Mouse (Mus musculus) limb, embryonic 13.5 days (tissue): ENCODE data around the gene Rdh12. TPM values are rescaled to one million over a fixed set of nuclear protein-coding genes. Genes with fewer than 3 reads are reported as not detected.
"Not testable (repeated sequence)": the region's sequence is repeated elsewhere in the genome, so short reads cannot be mapped to it uniquely, and the experiment has no call there.

Experiments
- ATAC-seq: fragments of 200-750 bp; cut with Nextera tagmentation; 2 replicates; pipeline ENCODE4 v1.8.0; 2017; ENCODE audit warnings: low read depth, moderate number of reproducible peaks, moderate TSS enrichment; ENCODE audit not compliant: low FRiP score
- H3K27ac ChIP-seq: fragments of 300-500 bp; sonication (generic); 2 replicates; pipeline ENCODE4 v1.5.1; 2015; ENCODE audit warnings: inconsistent platforms, mild to moderate bottlenecking, moderate library complexity
- H3K27me3 ChIP-seq: fragments of 300-500 bp; sonication (generic); 2 replicates; pipeline ENCODE4 v1.6.1; 2015; ENCODE audit warnings: mild to moderate bottlenecking, inconsistent platforms
- H3K36me3 ChIP-seq: fragments of 300-500 bp; sonication (generic); 2 replicates; pipeline ENCODE4 v1.6.1; 2015; ENCODE audit warnings: inconsistent platforms, mild to moderate bottlenecking, moderate library complexity
- H3K4me1 ChIP-seq: fragments of 300-500 bp; sonication (generic); 2 replicates; pipeline ENCODE4 v1.6.1; 2015; ENCODE audit warnings: inconsistent platforms
- H3K4me2 ChIP-seq: fragments of 300-500 bp; sonication (generic); replicated peaks from 2 replicates; pipeline ENCODE4 v1.6.1; 2015; ENCODE audit warnings: inconsistent platforms, mild to moderate bottlenecking, moderate library complexity
- H3K4me3 ChIP-seq: fragments of 300-500 bp; sonication (generic); 2 replicates; pipeline ENCODE4 v1.5.1; 2015; ENCODE audit warnings: moderate library complexity, mild to moderate bottlenecking, inconsistent platforms
- H3K9ac ChIP-seq: fragments of 300-500 bp; sonication (generic); 2 replicates; pipeline ENCODE4 v1.6.1; 2015; ENCODE audit warnings: mild to moderate bottlenecking, inconsistent platforms
- H3K9me3 ChIP-seq: fragments of 300-500 bp; sonication (generic); 2 replicates; pipeline ENCODE4 v1.6.1; 2016; ENCODE audit warnings: inconsistent platforms
- WGBS: fragments of 180-500 bp; shearing (Covaris S2); methylation state at CpG from one replicate; pipeline ENCODE4 v1.1.7; 2015; 5-methylcytosine and 5-hydroxymethylcytosine counted together
- polyA plus RNA-seq: library from polyadenylated mRNA; unstranded; fragments of >200 nt; fragmentation: Nextera tagmentation; extraction: Ambion mirVana; gene quantifications from 2 replicates; pipeline ENCODE4 v1.2.1, GENCODE M21; 2015

The Rdh12 gene
- polyA plus RNA-seq: 3.5 TPM in 2 replicates

DNA sequence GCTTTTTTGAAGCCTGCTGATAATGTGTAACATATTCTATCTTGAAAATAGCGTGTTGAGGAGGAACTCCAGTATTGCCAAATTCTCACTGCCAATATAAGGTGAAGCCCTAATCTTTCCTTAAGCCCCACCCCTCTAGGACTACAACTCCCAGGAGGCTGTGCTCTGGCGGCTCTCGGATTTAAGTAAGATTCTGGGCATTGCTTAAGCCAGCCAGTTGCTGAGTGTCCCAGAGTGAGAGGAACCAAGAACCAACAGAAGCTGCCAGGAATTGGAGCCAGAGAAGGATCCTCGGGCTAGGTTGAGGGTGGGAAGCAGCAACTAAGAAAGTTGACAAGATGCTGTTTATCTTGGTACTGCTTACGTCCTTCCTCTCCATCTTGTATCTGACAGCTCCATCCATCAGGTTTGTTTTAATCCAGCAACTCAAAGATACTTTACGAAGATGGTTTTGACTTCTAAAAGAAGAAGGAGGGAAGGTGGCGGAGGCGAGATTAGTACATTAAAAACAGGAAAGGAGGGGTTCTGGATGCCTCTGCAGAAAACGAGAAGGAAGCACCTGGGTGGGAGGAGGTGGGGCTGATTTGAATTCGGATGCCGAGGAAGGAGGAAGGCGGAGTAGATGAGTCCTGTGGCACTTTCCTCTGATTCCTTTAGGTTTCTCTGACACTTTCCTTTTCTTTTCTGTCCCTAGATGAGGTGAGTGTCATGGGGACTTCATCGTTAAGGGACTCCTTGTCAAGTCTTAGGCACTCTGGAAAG, at the start of gene Rdh12:
Rdh12 (plus strand) TSS at position 212 of the 762 bp plus-strand sequence.
- peaks cover 7% of the 10 kb centered on the region for H3K4me1 ChIP-seq
- H3K9me3 ChIP-seq: no peaks in the 10 kb centered on the region
- 2% methylated on average over 13 of the region's 13 CpGs for WGBS
- peak within 1 kb of the TSS; percentile 65 for H3K9ac ChIP-seq
- H3K36me3 ChIP-seq: no peaks in the 10 kb centered on the region
- H3K4me3 ChIP-seq: peak within 1 kb of the TSS; percentile 43
- H3K27me3 ChIP-seq: no peaks in the 10 kb centered on the region
- no peak within 1 kb of the TSS for H3K27ac ChIP-seq
- 0 out of 2 replicates have a peak, but pooled peaks have one; percentile 59 for ATAC-seq
- peak within 1 kb of the TSS; percentile 61 for H3K4me2 ChIP-seq

- no peak for ATAC-seq
- no peak overlapping the region for H3K4me2 ChIP-seq
- no peaks in the 10 kb centered on the region for H3K27me3 ChIP-seq
- 84% methylated on average over 3 of the region's 3 CpGs for WGBS
- H3K36me3 ChIP-seq: peaks cover 74% of the 10 kb centered on the region
- H3K4me1 ChIP-seq: no peaks in the 10 kb centered on the region
- H3K4me3 ChIP-seq: no peak overlapping the region
- no peaks in the 10 kb centered on the region for H3K9me3 ChIP-seq
- H3K27ac ChIP-seq: no peak overlapping the region
- H3K9ac ChIP-seq: no peak overlapping the region
Observed at GRCm38 (mm10) chr12:79162876-79163275, 45.8 kb upstream of the Rdh12 start.

DNA sequence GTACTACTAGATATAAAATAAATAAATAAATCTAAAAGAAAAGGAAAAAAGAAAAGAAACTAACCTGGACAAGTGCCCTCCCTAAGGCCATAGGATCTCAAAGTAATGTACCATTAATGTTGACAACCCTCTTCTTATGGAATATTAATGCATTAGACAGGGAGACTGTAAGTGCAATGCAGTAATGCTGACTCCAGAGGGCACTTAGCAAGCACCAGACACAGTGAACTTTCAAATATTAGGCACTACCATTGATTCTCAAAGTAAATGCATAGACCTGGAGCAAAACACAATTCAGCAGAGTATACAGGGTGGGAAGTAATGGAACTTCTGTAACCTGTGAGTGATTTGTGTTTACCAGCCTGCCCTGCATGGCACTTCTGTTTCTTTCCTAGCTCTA, 39.5 kb upstream of the Rdh12 start:
- no peaks in the 10 kb centered on the region for H3K27me3 ChIP-seq
- H3K9me3 ChIP-seq: no peaks in the 10 kb centered on the region
- ATAC-seq: no peak
- peaks cover 18% of the 10 kb centered on the region for H3K36me3 ChIP-seq
- H3K4me2 ChIP-seq: no peak overlapping the region
- H3K4me3 ChIP-seq: no peak overlapping the region
- H3K4me1 ChIP-seq: peaks cover 10% of the 10 kb centered on the region
- no peak overlapping the region for H3K9ac ChIP-seq
- H3K27ac ChIP-seq: no peak overlapping the region

GRCm38 (mm10) chr12:79170421-79170820, 38.3 kb upstream of the Rdh12 start:
- H3K9me3 ChIP-seq: no peaks in the 10 kb centered on the region
- H3K36me3 ChIP-seq: peaks cover 15% of the 10 kb centered on the region
- no peak overlapping the region for H3K27ac ChIP-seq
- no peak overlapping the region for H3K4me3 ChIP-seq
- no peak overlapping the region for H3K4me2 ChIP-seq
- H3K27me3 ChIP-seq: no peaks in the 10 kb centered on the region
- WGBS: 75% methylated on average over 3 of the region's 3 CpGs
- ATAC-seq: no peak
- H3K9ac ChIP-seq: no peak overlapping the region
- peaks cover 10% of the 10 kb centered on the region for H3K4me1 ChIP-seq

DNA sequence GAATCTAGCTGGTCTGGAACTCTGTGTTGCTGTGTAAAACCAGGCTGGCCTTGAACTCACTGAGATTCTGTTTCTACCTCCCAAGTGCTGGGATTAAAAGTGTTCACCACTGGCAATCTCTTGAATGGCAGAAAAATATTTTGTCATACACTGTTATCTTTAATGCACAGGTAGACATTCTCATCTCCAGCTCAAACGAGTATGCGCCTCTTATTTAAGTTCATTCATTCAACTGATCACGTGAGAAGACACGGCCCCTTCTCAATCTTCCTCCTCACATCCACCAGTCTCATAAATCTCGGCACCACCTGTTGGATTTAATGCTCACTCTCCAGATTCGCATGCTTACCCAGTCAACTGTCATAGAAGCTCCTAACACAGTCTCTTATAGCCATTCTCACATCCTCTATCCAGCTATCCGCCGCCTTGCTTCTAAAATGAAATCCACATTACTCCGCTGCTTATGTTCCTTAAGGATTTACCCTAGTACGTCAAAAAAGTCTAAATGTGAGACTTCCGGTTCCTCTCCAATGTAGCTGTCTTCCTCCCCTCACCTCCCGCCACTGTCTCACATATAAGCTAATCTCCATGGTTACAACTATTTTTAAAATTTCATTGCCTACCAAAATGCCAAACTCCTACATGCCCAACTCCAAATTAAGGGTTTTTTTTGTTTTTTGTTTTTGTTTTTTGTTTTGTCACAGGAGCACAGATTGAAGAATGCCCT, 37.3 kb upstream of the Rdh12 start:
- ATAC-seq: no peak
- no peaks in the 10 kb centered on the region for H3K9me3 ChIP-seq
- H3K27ac ChIP-seq: 0 out of 2 replicates have a peak overlapping the region, but pooled peaks have one; percentile 88
- peak overlapping the region; percentile 95 for H3K4me3 ChIP-seq
- 33% methylated on average over 12 of the region's 12 CpGs for WGBS
- peaks cover 10% of the 10 kb centered on the region for H3K4me1 ChIP-seq
- peak overlapping the region; percentile 74 for H3K4me2 ChIP-seq
- H3K27me3 ChIP-seq: no peaks in the 10 kb centered on the region
- peak overlapping the region; percentile 87 for H3K9ac ChIP-seq
- peaks cover 19% of the 10 kb centered on the region for H3K36me3 ChIP-seq

GRCm38 (mm10) chr12:79172019-79172941, 36.4 kb upstream of the Rdh12 start, which contains the start of gene Vti1b:
TSS of gene Vti1b (minus strand) at chr12:79172667.
- peak within 1 kb of the TSS; percentile 74 for H3K4me2 ChIP-seq
- peak within 1 kb of the TSS; percentile 88 for H3K27ac ChIP-seq
- peak within 1 kb of the TSS; percentile 95 for H3K4me3 ChIP-seq
- no peaks in the 10 kb centered on the region for H3K27me3 ChIP-seq
- WGBS: under 1% methylated on average over 71 of the region's 73 CpGs
- no peaks in the 10 kb centered on the region for H3K9me3 ChIP-seq
- peaks cover 28% of the 10 kb centered on the region for H3K36me3 ChIP-seq
- H3K9ac ChIP-seq: peak within 1 kb of the TSS; percentile 87
- H3K4me1 ChIP-seq: peaks cover 10% of the 10 kb centered on the region
- peak; percentile 98 for ATAC-seq

DNA sequence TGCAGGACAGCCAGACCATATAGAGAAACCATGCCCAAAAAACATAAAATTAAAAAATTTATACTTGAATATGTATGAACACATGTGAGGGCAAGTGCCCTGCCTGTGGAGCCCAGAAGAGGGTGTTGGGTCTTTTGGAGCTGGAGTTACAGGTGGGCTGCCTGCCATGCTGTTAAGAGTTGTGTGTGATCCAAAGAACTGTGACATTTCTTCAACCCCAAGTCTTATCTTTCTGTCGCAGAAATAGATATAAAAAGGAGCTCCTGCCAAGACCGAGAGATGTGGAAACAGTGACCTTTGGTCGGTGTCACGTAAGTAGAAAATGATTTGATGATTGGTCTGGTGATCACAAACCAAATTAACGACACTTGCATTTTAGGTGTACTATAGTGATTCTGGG, 35.0 kb upstream of the Rdh12 start:
- H3K9me3 ChIP-seq: no peaks in the 10 kb centered on the region
- H3K27ac ChIP-seq: no peak overlapping the region
- H3K4me1 ChIP-seq: peaks cover 10% of the 10 kb centered on the region
- no peak overlapping the region for H3K4me3 ChIP-seq
- H3K4me2 ChIP-seq: no peak overlapping the region
- no peaks in the 10 kb centered on the region for H3K27me3 ChIP-seq
- WGBS: 83% methylated on average over 5 of the region's 5 CpGs
- H3K9ac ChIP-seq: no peak overlapping the region
- no peak for ATAC-seq
- H3K36me3 ChIP-seq: peaks cover 36% of the 10 kb centered on the region

- Histone ChIP-seq H3K4me1 (peaks cover 6% of the 10 kb centered on the region), H3K9me3 (no peaks in the 10 kb centered on the region), H3K36me3 (peaks cover 43% of the 10 kb centered on the region), H3K27ac (no peak overlapping the region), H3K4me3 (no peak overlapping the region), H3K27me3 (no peaks in the 10 kb centered on the region), H3K4me2 (no peak overlapping the region), H3K9ac (no peak overlapping the region)
- no peak for ATAC-seq
- 95% methylated on average over 5 of the region's 5 CpGs for WGBS
Observed at GRCm38 (mm10) chr12:79175998-79176397, 32.7 kb upstream of the Rdh12 start.

DNA sequence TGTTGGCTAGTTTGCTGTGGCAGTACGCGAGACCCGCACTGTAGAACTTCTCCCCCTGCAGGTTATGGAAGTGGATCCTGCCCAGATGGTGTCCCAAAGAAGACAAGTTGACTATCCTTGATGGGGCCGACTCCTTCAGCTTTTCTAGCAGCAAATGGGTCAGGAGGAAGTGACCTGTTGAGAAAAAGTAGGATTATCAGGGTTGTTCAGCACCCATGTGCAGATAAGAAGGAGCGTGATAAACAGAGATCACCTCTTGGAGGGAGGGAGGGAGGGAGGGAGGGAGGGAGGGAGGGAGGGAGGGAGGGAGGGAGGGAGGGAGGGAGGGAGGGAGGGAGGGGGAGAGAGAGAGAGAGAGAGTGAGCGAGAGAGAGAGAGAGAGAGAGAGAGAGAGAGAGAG, 23.6 kb upstream of the Rdh12 start:
- H3K4me2 ChIP-seq, H3K9ac ChIP-seq, H3K27me3 ChIP-seq, H3K4me3 ChIP-seq, H3K27ac ChIP-seq, H3K9me3 ChIP-seq, ATAC-seq, H3K4me1 ChIP-seq: not testable (repeated sequence)
- 83% methylated on average over 5 of the region's 6 CpGs for WGBS
- peaks cover 73% of the 10 kb centered on the region for H3K36me3 ChIP-seq

GRCm38 (mm10) chr12:79190931-79191673, 17.6 kb upstream of the Rdh12 start:
- no peaks in the 10 kb centered on the region for H3K9me3 ChIP-seq
- H3K9ac ChIP-seq: peak overlapping the region; percentile 74
- WGBS: under 1% methylated on average over 18 of the region's 18 CpGs
- H3K4me1 ChIP-seq: peaks cover 11% of the 10 kb centered on the region
- peak overlapping the region; percentile 55; the same call in 1 of the 2 replicates for H3K27ac ChIP-seq
- H3K4me3 ChIP-seq: peak overlapping the region; percentile 70
- peaks cover 23% of the 10 kb centered on the region for H3K36me3 ChIP-seq
- H3K4me2 ChIP-seq: peak overlapping the region; percentile 85
- no peaks in the 10 kb centered on the region for H3K27me3 ChIP-seq
- ATAC-seq: peak; percentile 91

- peak; percentile 89 for ATAC-seq
- H3K4me1 ChIP-seq: peaks cover 11% of the 10 kb centered on the region
- no peaks in the 10 kb centered on the region for H3K27me3 ChIP-seq
- peak overlapping the region; percentile 74 for H3K9ac ChIP-seq
- peaks cover 17% of the 10 kb centered on the region for H3K36me3 ChIP-seq
- 4% methylated on average over 14 of the region's 14 CpGs for WGBS
- H3K27ac ChIP-seq: no peak overlapping the region
- no peaks in the 10 kb centered on the region for H3K9me3 ChIP-seq
- peak overlapping the region; percentile 70 for H3K4me3 ChIP-seq
- H3K4me2 ChIP-seq: peak overlapping the region; percentile 85
Observed at GRCm38 (mm10) chr12:79191701-79192100, 17.0 kb upstream of the Rdh12 start.
